In the genomic region with DNA sequence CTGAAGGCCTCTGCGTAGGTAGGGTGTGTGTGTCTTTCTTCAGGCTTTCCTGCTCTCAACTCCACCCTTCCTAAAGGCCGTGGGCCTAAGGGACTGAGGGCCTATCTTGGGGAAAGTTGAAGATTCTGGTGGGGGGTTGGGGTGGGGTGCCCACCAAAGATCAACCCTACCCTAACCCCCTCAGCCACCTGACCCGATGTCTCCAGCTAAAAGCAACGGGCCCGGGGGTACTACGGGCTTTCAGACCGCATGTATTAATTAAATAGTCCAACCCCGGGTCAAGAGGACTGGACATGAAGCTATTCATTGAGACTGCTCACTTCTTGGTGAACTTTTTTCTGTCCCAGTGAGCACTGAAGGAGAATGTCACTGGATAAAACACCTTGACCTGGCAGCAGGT, we compare ENCODE assay signal across 9 mouse cellular contexts. TPM values are rescaled to one million over a fixed set of nuclear protein-coding genes. Genes with fewer than 3 reads are reported as not detected.
DNase-seq lines count a peak whose midpoint lies in the region; ATAC-seq and TF ChIP-seq lines count a peak whose summit lies in the region.
"Had no signal": no experiment of that assay in that cellular context is flagged by ENCODE, and none has a peak within 500 bp of the region (broad histone marks: within the 10 kb centered on the region; RNA-seq: fewer than 3 reads in every experiment).

No protein-coding gene starts in this region.

- H3K4me2 ChIP-seq in heart, embryonic 13.5 days = peak overlapping the region; percentile 81
- H3K4me2 ChIP-seq in liver, postnatal 0 days (ENCODE audit: low read depth, low read length) = peak overlapping the region; percentile 84

- no peaks in the 10 kb centered on the region for H3K36me3 ChIP-seq in heart, embryonic 13.5 days
- no peaks in the 10 kb centered on the region for H3K36me3 ChIP-seq in hindbrain, embryonic 10.5 days
- no peaks in the 10 kb centered on the region for H3K36me3 ChIP-seq in liver, postnatal 0 days (replicated peaks; ENCODE audit: insufficient read depth, low read length)

- no peak for ATAC-seq in heart, embryonic 13.5 days (ENCODE audit: extremely low read depth, insufficient number of reproducible peaks, low FRiP score, low TSS enrichment)
- no peak for ATAC-seq in liver, postnatal 0 days

- peaks cover 74% of the 10 kb centered on the region for H3K4me1 ChIP-seq in heart, embryonic 13.5 days
- peaks cover 6% of the 10 kb centered on the region for H3K4me1 ChIP-seq in bone marrow, adult 2 months (ENCODE audit: control insufficient read depth, insufficient read depth, low read length)
- peaks cover 59% of the 10 kb centered on the region for H3K4me1 ChIP-seq in hindbrain, embryonic 10.5 days (replicated peaks)
- H3K4me1 ChIP-seq in liver, postnatal 0 days (ENCODE audit: insufficient read depth) = peaks cover 32% of the 10 kb centered on the region

- H3K27ac ChIP-seq in heart, embryonic 13.5 days (replicated peaks) = peak overlapping the region; percentile 96
- peak overlapping the region; percentile 91; the same call in 1 of the 2 replicates for H3K27ac ChIP-seq in bone marrow, adult 2 months (ENCODE audit: control insufficient read depth, insufficient read depth, low read depth, low read length, poor library complexity)
- peak overlapping the region; percentile 87 for H3K27ac ChIP-seq in hindbrain, embryonic 10.5 days
- H3K27ac ChIP-seq in liver, postnatal 0 days (ENCODE audit: low read depth) = peak overlapping the region; percentile 70

- TF ChIP-seq POLR2A in bone marrow, adult 2 months (IDR thresholded peaks at IDR 0.05; ENCODE audit: borderline replicate concordance, control insufficient read depth, low read depth, low read length) = no peak

- no peak for DNase-seq in heart, adult 8-10 months (ENCODE audit: low spot score)
- no peak for DNase-seq in hindbrain, embryonic 10.5 days (ENCODE audit: low spot score)
- no peak for DNase-seq in liver, postnatal 0 days
- no peak for DNase-seq in natural killer cell, adult 2 months (ENCODE audit: low spot score in 2 of 2)
- no peak for DNase-seq in c-Kit-positive CD71-positive TER-119-positive erythroid progenitor cells, embryonic 14.5 days (ENCODE audit: low spot score)
- DNase-seq in frontal cortex, postnatal 14 days (ENCODE audit: low spot score in 2 of 2) = no peak

- H3K27me3 ChIP-seq in heart, embryonic 13.5 days (replicated peaks) = no peaks in the 10 kb centered on the region
- H3K27me3 ChIP-seq in hindbrain, embryonic 10.5 days (ENCODE audit: insufficient read depth, poor library complexity, severe bottlenecking) = no peaks in the 10 kb centered on the region
- no peaks in the 10 kb centered on the region for H3K27me3 ChIP-seq in liver, postnatal 0 days (ENCODE audit: insufficient read depth, low read length)

- no peak for TF ChIP-seq EP300 in liver, postnatal 0 days (IDR thresholded peaks at IDR 0.05; ENCODE audit: low read depth)

- H3K4me3 ChIP-seq in heart, embryonic 13.5 days = peak overlapping the region; percentile 66
- no peak overlapping the region for H3K4me3 ChIP-seq in bone marrow, adult 2 months (replicated peaks; ENCODE audit: control insufficient read depth, low read depth, low read length)
- peak overlapping the region; percentile 67 for H3K4me3 ChIP-seq in hindbrain, embryonic 10.5 days
- peak overlapping the region; percentile 54; the same call in 1 of the 2 replicates for H3K4me3 ChIP-seq in liver, postnatal 0 days (ENCODE audit: low read depth, low read length)

- peak overlapping the region; percentile 90 for H3K9ac ChIP-seq in heart, embryonic 13.5 days
- H3K9ac ChIP-seq in liver, postnatal 0 days (replicated peaks) = no peak overlapping the region

- TF ChIP-seq CTCF in bone marrow, adult 2 months (IDR thresholded peaks at IDR 0.05; ENCODE audit: control insufficient read depth, insufficient read depth, low read length) = no peak
- no peak for TF ChIP-seq CTCF in liver, postnatal 0 days (IDR thresholded peaks at IDR 0.05; ENCODE audit: low read depth)

- no peaks in the 10 kb centered on the region for H3K9me3 ChIP-seq in heart, embryonic 13.5 days
- H3K9me3 ChIP-seq in hindbrain, embryonic 10.5 days = no peaks in the 10 kb centered on the region
- no peaks in the 10 kb centered on the region for H3K9me3 ChIP-seq in liver, postnatal 0 days (ENCODE audit: low read length)

- 78% methylated on average over 8 of the region's 8 CpGs for WGBS in heart, embryonic 13.5 days
- 80% methylated on average over 8 of the region's 8 CpGs for WGBS in bone marrow, adult 2 months
- WGBS in hindbrain, embryonic 10.5 days = 79% methylated on average over 8 of the region's 8 CpGs
- WGBS in liver, postnatal 0 days (ENCODE audit: insufficient replicate concordance) = 69% methylated on average over 8 of the region's 8 CpGs

RNA-seq across cellular contexts. Expression of gene Fam229a, which starts 9.0 kb away (rescaled TPM):
- polyA plus RNA-seq in heart, embryonic 13.5 days (2015; fragmentation: Nextera tagmentation; extraction: Ambion mirVana) = not detected in 2 replicates
- total RNA-seq in heart, adult 8-10 months (2022) = not detected
- polyA plus RNA-seq in bone marrow, adult 2 months (2011; ENCODE audit: insufficient read depth, insufficient read length, low replicate concordance, missing spikeins) = 2.8 TPM in 1 of 2 replicates, not detected in the other
- 0.41 TPM in 1 of 2 replicates, not detected in the other for polyA plus RNA-seq in hindbrain, embryonic 10.5 days (2016; fragmentation: Nextera tagmentation; extraction: Ambion mirVana)
- 0.41 and 0.88 TPM in 2 replicates for polyA plus RNA-seq in liver, postnatal 0 days (2015; fragmentation: Nextera tagmentation; extraction: Ambion mirVana)

RNA-seq across cellular contexts. Expression of gene Tssk3, which starts 9.2 kb away (rescaled TPM):
- not detected in 2 replicates for polyA plus RNA-seq in heart, embryonic 13.5 days (2015; fragmentation: Nextera tagmentation; extraction: Ambion mirVana)
- not detected for total RNA-seq in heart, adult 8-10 months (2022)
- not detected in 2 replicates for polyA plus RNA-seq in bone marrow, adult 2 months (2011; ENCODE audit: insufficient read depth, insufficient read length, low replicate concordance, missing spikeins)
- polyA plus RNA-seq in hindbrain, embryonic 10.5 days (2016; fragmentation: Nextera tagmentation; extraction: Ambion mirVana) = not detected in 2 replicates
- polyA plus RNA-seq in liver, postnatal 0 days (2015; fragmentation: Nextera tagmentation; extraction: Ambion mirVana) = 0.11 and 0.14 TPM in 2 replicates
- polyA plus RNA-seq: large intestine, adult 2 months had no signal

RNA-seq across cellular contexts. Expression of gene Marcksl1, which starts 13.4 kb away (rescaled TPM):
- 383 and 399 TPM in 2 replicates for polyA plus RNA-seq in heart, embryonic 13.5 days (2015; fragmentation: Nextera tagmentation; extraction: Ambion mirVana)
- total RNA-seq in heart, adult 8-10 months (2022) = 1 to 10 TPM; 2.3 to 3.3 (median 3.2) TPM
- polyA plus RNA-seq in bone marrow, adult 2 months (2011; ENCODE audit: insufficient read depth, insufficient read length, low replicate concordance, missing spikeins) = 14.6 and 53.8 TPM in 2 replicates
- 1,645 and 2,027 TPM in 2 replicates for polyA plus RNA-seq in hindbrain, embryonic 10.5 days (2016; fragmentation: Nextera tagmentation; extraction: Ambion mirVana)
- polyA plus RNA-seq in liver, postnatal 0 days (2015; fragmentation: Nextera tagmentation; extraction: Ambion mirVana) = 42.7 and 46.9 TPM in 2 replicates

RNA-seq across cellular contexts. Expression of gene Bsdc1, which starts 38.6 kb away (rescaled TPM):
- 25.4 and 26.9 TPM in 2 replicates for polyA plus RNA-seq in heart, embryonic 13.5 days (2015; fragmentation: Nextera tagmentation; extraction: Ambion mirVana)
- total RNA-seq in heart, adult 8-10 months (2022) = 10 to 100 TPM; 50.3 to 54.6 (median 53.3) TPM
- 96.2 and 127 TPM in 2 replicates for polyA plus RNA-seq in bone marrow, adult 2 months (2011; ENCODE audit: insufficient read depth, insufficient read length, low replicate concordance, missing spikeins)
- 22.2 and 24.8 TPM in 2 replicates for polyA plus RNA-seq in hindbrain, embryonic 10.5 days (2016; fragmentation: Nextera tagmentation; extraction: Ambion mirVana)
- 37.4 and 40.7 TPM in 2 replicates for polyA plus RNA-seq in liver, postnatal 0 days (2015; fragmentation: Nextera tagmentation; extraction: Ambion mirVana)

RNA-seq across cellular contexts. Expression of gene Hdac1, which starts 42.5 kb away (rescaled TPM):
- polyA plus RNA-seq in heart, embryonic 13.5 days (2015; fragmentation: Nextera tagmentation; extraction: Ambion mirVana) = 127 and 141 TPM in 2 replicates
- total RNA-seq in heart, adult 8-10 months (2022) = 10 to 100 TPM; 11.4 to 15.0 (median 12.8) TPM
- polyA plus RNA-seq in bone marrow, adult 2 months (2011; ENCODE audit: insufficient read depth, insufficient read length, low replicate concordance, missing spikeins) = 78.4 and 100 TPM in 2 replicates
- polyA plus RNA-seq in hindbrain, embryonic 10.5 days (2016; fragmentation: Nextera tagmentation; extraction: Ambion mirVana) = 241 and 286 TPM in 2 replicates
- 54.9 and 59.0 TPM in 2 replicates for polyA plus RNA-seq in liver, postnatal 0 days (2015; fragmentation: Nextera tagmentation; extraction: Ambion mirVana)
